Mouse (Mus musculus) gastrocnemius, adult 8-10 months (tissue): Measurements from ENCODE around the gene Gm9767. TPM values are rescaled to one million over a fixed set of nuclear protein-coding genes. Genes with fewer than 3 reads are reported as not detected.
A peak's percentile ranks its signal among the peaks of the same experiment; 100 is the strongest.

Experiments
- DNase-seq, 2 experiments: peaks; one replicate each; pipeline ENCODE4 v3.0.0; 2022; ENCODE audit warnings: low spot score in 2 of 2
- total RNA-seq, 4 experiments: library from RNA; stranded (reverse); gene quantifications; 2 replicates each; pipeline ENCODE4 v1.2.4; 2022

The Gm9767 gene
- total RNA-seq = not detected

GRCm38 (mm10) chr10:26077671-26078481 lies at the start of gene Gm9767:
Gm9767 (plus strand) TSS chr10:26078255.
- no peak for DNase-seq

DNA sequence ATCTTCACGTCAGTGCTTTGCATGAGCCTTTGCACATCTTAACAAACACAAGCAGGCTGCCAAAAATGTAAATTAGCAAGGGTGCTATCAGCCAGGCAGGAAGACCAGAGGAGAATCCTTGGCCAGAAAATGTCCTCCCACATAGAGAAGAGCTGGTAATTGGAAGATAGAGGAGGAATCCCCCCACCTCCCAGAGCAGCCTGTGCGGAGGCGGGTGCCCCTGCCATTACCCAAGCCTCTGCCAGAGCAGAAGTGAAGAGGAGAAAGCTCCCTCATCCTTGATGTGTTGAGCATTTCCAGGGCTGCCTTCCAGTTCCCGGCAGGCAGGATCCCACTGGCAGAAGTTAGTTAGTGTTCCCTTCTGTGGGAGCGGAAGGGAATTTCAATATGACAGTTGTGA lies 43.1 kb upstream of the Gm9767 start:
- no peak for DNase-seq

DNA sequence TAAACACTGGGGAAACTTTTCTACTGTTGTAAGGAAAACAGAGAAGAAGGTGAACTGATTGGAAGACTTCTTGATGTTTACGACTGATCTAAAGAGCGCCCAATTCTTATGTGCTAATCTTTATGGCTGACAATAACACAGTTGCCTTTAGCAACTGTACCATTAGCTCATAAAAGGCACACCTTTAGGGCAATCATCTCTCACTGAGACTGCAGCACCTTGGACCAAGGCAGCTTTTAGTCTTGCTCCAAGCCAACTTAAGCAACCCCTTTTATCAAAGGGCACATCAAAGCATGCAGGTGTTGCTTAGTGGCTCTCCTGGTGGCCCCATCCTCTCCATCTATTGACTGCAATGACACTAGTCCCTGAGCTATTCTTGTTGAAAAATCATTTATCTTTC lies 26.9 kb upstream of the Gm9767 start:
- DNase-seq = no peak

DNA sequence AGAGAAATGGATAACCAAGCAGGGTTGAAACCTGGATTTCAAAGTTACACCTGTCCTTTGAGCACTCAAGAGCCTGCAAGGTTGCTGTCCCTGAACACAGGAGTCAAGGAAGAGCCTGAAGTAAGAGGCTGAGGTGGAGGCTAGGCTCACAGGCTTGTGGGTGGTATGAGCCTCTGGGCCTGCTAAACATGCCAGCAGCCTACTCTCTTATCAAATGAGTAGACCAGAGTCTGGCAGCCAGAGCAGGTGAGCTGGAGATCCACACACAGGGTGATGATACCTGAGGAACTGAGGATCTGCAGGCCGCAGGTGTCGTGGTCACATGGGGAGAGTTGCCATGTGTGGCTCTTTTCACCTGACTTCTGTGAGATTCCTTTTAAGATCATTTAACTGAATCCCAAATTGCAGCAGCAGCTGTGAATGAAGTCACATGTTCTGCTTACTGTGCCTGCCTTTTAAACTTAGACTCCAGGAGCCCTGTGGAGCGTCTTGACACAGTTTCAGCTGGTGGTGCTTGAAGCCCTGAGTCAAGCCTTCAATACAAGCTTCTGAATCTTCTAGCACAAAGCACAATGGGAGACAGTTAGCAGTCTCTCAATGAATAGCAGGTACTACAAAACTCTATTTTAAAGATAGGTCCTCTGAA lies 18.3 kb upstream of the Gm9767 start:
- no peak for DNase-seq

DNA sequence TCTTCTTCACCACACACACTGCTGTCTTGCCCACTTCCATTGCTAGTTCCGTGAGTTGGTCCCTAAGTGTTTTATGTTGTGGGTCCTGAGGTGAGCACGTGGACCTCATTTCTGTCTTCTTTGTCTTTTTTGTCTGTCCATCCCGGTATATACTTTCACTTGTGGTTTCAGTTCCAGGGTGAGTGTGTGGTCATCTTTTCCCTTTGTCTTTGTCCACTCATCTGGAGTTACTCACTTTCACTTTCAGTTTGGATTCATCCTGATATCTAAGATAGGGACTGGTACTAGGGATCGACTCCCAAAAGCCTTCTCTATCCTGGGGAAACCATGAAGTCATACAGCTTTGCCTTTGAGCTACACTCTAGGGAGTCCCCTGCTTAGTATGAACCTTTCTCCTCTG lies 15.0 kb upstream of the Gm9767 start:
- no peak for DNase-seq

- DNase-seq = no peak
Measured at GRCm38 (mm10) chr10:26071986-26072385, 6.1 kb upstream of the Gm9767 start.

GRCm38 (mm10) chr10:26076949-26077348 lies 1.1 kb upstream of the Gm9767 start:
- no peak for DNase-seq

- DNase-seq = peak in 1 of 2 experiments; percentile 4
Measured at GRCm38 (mm10) chr10:26078521-26079142, 577 bp downstream of the Gm9767 start, which contains the start of gene Tmem200a. Tmem200a (minus strand) TSS chr10:26079052.

DNA sequence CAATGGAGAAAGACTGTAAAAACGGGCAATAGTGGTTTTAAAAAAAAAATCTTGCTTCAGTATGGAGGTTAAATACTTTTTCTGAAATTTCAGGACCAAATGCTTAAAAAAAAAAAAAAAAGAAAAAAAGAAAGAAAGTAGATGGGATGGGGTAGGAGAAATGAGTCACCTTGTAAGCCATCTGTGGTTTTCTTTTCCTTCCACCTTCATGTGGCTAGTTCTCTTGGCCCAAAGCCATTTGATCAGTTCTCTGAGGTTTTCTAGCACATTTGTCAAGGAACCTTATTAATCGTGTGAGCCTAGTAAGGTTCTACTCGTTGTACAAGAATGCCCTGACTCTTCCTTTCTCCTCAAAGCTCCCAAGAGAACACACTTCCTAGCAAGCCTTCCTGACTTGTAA lies 1.6 kb downstream of the Gm9767 start:
- no peak for DNase-seq

DNA sequence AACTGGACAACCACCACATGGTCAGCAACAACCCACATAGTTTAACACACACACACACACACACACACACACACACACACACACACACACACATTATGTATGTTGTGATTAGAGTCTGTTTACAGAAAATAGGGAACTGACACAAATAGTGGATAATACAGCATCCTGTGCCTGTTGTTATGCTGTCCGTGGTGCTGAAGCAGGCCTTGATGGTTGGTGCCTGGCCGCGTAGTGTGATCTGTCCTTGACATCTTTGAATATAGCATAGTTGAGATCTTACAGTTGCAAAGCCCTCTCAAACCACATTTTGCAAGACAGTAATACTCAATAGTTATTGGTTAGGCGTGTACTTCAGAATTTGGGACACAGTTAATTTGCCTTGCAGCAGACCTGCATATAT lies 4.0 kb downstream of the Gm9767 start:
- no peak for DNase-seq

- no peak for DNase-seq
Measured at GRCm38 (mm10) chr10:26103330-26103982, 25.4 kb downstream of the Gm9767 start.

GRCm38 (mm10) chr10:26114409-26114808 lies 36.4 kb downstream of the Gm9767 start:
- DNase-seq = no peak

GRCm38 (mm10) chr10:26119067-26119821 lies 41.2 kb downstream of the Gm9767 start:
- DNase-seq = no peak

GRCm38 (mm10) chr10:26119822-26120183 lies 41.7 kb downstream of the Gm9767 start:
- no peak for DNase-seq

Other genes with a start within 250 kb of the Gm9767 start
- gene Tmem200a, start 797 bp downstream of the Gm9767 start, total RNA-seq = under 1 TPM in 2 of 4 experiments, not detected in 2; 0.10 to 0.18 TPM
- gene Samd3, start 151.5 kb downstream of the Gm9767 start, total RNA-seq = not detected